Mouse (Mus musculus) layer of hippocampus, adult 9-10 months (tissue): ENCODE measurements around the gene Evc2.

Source experiments
- DNase-seq: peaks from one replicate; pipeline ENCODE4 v3.0.0; 2022; ENCODE audit warnings: low spot score

Gene Evc2

DNA sequence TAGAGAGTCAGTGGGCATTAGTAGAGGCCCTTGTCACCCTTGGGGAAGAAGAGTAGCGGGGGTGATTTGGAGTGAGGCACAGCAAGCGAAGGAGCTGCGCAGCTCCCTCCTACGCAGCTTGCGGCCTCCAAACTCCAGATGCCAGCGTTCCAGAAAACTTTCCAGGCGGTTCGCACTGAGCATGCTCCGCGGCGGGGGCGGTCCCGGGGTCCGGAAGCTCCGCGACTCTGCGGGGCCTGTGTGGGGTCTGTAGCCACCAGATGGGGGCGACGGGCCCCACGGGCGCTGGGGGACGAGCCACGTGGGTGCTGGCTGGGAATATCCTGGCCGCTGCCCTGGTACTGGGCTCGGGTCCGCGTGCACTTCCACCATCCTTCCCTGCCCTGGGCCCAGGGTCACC lies at the start of gene Evc2:
Gene Evc2 (plus strand): TSS at position 212 of the 400 bp plus-strand sequence.
- peak; percentile 17 for DNase-seq

DNA sequence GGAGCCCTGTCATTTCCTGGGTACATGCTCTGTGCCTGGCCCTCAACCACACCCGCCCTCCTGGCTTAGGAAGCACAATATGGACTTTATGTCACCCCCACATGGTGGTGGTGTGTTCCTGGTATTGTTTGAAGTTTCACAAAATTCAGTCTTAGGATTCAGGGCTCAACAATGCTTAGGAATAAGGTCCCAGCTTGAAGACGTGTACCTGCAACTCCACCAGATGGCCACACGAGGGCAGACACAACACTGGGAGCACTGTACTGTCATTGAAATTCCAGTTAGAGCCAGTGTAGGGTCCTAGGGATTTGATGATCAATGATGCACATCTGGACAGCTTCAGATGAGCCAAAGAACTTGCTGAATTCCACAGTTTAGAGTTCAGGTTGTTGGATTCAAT lies 49.1 kb upstream of the Evc2 start:
- peak; percentile 54 for DNase-seq

DNA sequence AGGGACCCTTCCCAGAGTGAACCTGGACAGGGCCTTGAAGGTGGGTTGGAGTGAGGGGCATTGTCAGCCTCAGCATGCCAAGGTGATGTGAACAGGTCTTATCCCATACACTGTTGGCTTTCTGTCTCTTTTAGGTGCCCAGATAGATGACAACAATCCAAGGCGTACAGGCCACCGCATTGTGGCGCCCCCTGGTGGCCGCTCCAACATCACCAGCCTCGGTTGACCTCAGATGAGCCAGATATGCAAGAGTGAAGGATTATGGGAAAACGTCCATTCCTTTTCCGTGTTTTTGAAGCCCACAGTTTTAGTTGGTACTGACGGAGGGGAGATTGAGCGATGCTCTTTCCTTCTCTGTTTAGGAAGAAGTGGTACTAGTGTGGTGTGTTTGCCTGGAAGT lies 47.3 kb upstream of the Evc2 start:
- DNase-seq: no peak

DNA sequence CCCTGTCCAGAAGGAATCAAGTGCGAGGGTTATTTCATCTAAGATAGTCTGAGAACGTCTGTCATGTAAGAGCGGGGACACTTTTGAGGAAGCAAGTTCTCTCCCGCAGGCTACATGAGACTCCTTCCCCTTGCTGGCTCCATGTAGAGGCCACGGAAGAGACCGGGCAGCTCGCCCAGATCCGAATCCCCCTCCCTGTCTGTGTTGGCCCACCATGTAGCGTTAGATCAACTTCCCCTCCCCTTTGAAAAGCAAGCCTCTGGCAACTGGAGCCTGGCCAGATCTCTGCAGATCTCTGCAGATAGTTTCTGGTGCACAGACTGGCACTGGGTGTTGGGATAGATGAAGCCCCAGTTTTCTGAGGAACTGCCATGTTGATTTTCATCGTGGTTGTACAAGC lies 41.6 kb upstream of the Evc2 start:
- no peak for DNase-seq

DNA sequence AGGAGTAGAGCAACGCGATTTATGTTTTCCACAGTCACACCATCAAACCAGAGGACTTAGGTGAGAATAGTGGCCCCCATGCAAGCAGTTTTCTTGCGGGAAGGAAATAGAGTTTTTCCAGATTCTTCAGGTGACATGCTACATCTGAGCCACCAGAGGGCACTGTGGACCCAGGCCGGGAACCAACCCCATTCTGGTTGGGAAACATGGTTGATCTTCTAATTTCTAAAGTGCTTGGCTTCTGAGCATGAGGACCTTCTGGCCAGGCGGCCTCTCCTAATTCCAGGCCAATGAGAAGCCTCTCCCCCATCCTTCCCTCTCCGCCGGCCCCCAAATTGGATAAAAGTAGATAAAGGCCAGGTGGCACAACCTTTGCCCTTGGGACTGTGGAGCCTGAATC lies 39.9 kb upstream of the Evc2 start:
- DNase-seq: no peak

DNA sequence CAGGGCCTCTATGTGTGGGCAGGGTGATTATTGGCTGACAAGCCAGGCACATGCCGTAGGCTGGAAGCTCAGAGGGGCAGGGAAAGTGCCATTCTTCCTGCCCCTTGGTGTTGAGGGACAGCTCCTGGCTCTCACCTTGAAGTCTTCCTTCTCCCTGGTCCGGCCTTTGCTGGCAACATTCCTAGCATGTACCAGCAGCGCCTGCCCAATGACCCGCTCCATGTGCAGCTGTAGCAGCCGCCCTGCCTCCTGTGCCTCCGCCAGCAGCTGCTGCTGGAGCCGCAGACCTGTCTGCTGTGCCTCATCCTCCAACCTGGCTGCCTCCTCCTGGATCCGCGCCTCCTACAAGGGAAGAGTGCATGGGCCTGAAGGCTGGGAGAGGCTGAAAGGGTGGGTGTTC lies 28.3 kb upstream of the Evc2 start:
- no peak for DNase-seq

DNA sequence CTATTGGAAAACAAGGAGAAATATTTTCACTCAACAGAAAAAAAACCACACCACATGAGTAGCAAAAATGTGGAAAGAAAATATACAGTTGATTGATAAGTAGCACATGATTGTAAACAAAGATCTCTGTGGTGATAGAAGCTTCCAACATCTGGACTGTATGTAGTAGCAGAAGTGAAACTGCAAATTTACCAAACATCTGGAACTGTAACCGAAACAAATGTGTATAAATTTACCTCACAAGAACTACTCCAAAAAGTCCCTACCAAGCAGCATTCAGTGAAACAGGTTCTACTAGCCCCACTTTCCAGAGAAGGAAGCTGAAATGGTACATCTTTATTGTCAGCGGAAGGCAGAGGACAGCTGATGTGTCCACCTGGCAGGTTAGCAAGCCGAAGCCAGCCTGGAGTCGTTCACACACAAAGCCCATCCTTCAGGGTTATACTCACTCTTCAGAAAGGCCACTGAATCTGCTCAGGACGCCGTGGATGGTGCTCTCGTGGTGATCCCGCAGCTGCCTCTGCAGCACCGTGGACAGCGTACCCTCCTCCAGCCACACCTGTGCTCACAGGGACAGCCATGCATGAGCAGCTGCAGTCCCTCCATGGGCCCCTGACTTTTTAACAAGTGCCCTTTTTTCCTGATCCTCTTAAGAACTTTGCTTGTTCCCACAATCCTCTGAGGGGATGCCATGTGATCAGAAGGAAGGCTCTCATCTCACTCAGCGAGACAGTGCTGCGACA lies 25.1 kb upstream of the Evc2 start:
- DNase-seq: no peak

DNA sequence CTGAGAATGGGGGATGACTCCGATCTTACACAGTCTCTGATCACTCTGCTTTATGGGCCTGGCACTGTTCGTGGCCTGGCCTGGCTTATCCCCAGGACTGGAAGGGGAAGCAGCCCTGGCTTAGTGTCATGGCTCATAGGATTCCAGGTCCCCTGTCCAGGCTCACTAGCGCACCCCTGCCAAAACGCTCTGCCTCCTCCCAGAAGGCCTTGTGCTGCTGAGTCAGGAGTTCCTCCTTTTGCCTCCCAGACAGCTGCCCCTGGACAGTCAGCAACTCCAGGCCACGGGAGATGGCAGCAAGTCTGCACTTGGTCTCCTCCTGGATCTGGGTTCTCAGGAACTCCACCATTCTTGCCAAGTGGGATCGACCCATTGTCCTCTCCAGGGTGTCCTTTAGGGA lies 19.6 kb upstream of the Evc2 start:
- DNase-seq: no peak

DNA sequence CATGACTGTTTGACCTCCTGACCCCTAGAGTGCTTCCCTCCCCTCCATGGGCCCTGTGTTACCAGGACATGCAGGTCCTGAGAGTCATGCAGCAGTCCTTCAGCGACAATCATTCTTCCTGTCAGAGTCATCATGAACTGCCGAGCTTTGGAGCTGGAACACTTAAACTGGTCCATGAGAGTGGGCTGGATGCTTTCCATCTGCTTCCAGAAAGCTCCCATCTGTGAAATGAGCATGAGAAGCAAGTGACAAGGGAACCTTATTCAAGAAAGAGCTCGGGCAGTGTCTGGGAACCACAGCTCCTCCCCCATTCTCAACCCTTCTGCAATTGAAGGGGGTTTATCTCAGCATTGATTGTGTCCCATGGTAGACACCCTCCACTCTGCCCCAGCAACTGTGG lies 18.1 kb upstream of the Evc2 start:
- peak; percentile 25 for DNase-seq

DNA sequence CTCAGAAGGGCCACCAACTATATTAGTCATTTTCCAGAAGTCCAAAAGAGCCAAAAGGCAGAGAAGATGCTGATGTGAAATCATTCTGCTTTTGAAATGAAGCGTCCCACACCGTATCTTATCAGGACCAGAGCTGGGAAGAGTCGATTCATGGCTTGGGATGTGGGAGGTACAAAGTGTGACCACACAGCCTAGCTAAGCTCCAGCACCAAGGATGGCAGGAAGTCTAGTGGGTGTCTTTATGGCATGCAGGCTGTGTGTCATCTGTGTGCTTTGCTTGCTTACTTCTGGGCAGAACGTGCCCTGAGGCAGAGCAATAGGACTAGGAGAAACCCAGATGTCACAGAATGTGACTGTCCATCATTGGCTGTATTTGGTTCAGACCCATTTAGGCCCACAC lies 17.5 kb upstream of the Evc2 start:
- DNase-seq: no peak

DNA sequence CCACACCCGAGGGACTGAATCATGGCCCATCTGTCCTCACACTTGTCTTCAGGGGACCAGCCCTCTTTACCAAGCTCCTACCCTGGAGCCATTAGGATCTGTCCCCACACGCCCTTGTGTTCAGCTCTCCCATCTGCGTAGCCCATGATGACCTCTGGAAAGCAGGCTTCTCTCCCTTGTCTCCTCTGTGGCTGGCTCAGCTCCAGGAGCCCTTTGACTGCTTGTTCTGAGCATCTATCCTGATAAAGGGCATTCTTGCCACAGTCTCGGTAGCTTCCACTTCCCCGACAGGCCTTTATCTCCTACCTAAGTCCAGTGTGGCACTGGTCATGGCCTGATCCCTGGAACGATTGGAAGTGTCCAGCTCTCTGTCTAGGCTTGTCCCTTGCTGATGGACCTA lies 11.6 kb upstream of the Evc2 start:
- DNase-seq: no peak

DNA sequence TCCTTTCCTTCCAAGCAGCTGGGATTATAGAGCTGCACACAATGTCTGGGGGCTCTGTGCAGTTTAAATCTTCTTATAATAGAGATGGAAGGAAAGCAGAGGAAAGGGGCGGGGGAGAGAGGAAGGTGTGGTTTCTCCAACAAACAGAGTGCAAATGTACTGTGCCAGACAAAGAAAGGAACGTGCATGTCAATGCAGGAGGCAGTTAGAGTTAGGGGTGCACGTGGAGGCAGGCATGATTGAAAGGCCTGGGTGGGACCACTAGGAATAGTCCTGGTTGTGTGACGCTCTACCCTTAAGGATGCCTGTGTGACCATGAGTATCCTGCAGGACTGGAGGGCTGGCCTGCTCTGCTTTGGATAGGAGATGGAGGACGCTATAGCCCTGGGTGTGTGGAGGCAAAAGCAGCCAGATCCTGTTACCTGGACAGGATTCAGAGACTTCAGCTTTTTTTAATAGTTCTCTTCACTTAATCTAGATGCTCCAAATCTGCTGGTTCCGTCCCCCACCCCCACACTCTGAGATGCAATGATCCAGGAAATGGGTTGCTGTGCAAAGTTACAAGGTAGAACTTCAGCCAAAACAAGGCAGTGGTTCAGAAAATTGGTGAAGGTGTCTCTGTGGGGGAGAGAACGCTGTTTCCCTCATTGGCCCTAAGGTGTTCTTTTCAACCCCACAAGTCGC lies 7.7 kb upstream of the Evc2 start:
- no peak for DNase-seq

DNA sequence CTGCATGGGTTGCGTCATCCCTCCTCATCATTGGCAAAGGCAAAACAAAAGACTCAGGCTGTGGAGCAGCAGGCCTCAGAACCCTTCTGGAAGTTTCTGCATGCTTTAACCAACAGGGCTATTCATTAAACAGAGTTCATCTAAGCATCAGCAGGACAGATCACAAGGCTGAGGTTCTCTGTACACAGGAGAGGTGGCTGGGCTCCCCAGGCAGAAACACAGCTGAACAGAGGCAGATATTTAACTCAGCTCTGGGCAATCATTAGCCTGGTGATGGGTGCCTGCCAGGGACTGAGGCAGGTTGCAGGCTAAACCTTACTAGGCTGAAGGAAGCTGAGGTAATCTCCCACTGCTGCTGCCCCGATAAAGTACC lies 7.2 kb upstream of the Evc2 start:
- no peak for DNase-seq

DNA sequence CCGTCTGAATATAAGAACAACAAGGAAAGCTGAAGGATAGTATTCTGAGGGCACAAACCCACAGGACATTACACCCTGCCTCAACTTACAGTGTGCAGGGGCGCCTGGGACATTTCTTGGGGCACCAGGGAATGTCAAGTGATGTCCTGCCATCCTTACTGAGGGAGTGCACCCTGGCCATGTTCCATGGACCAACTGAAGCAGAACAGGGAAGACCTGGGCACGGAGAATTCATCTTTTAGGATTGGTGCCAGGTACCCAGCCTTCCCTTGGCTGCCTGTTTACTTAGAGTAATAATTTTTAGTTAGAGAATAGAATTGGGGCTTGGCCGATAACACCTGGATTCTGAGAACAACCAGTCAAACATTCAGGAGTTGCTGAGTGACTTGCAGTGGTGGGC lies 6.2 kb upstream of the Evc2 start:
- DNase-seq: no peak

DNA sequence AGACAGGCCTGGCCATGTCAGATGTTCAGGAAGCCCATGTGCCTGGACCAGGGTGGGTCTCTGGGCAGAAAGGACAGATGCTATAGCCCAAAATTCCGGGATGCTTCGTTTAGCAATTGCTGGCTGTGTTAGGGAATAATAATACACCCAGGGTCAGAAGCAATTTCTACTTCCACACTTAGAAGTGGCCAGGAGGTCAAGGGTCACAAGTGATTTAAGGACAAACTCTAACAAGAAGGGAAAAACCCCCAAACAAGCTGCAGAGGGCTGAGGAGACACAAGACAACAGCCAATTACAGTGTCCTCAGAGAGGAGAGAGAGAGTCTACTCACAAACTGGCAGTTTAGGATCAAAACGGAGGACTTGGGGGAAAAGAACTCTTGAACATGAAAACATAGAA lies 3.2 kb upstream of the Evc2 start:
- no peak for DNase-seq

DNA sequence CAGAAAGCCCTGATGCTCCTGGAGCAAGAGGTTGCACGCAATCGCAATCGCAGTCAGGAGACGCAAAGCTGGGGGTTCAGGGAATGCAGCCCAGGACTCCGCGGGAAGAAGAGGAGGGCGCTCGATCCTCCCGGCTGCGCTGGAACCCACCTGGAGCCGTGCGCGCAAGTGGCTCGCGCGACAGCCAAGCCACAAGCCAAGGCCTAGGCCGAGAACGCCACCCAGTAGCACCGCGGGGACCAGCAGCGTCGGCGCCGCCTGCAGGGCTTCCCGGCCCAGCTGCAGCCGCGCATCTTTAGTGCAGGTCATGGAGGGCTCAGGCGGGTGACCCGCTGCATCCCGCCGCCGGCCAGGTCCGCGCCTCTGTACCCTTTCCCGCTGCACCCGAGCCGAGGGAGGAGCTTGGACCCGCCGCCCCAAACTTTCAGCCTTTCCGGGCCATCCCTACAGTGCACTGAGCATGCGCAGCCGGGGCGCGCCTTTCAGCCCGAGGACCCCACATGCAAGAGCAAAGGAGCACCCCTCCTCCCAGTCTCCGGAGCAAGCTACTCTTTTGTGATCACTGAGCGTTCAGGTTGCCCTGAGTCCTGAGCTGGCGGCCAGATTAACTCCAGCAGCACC lies 1.7 kb upstream of the Evc2 start, which contains the start of gene Evc:
Gene Evc (minus strand): TSS at position 410 of the 621 bp plus-strand sequence.
- no peak for DNase-seq

DNA sequence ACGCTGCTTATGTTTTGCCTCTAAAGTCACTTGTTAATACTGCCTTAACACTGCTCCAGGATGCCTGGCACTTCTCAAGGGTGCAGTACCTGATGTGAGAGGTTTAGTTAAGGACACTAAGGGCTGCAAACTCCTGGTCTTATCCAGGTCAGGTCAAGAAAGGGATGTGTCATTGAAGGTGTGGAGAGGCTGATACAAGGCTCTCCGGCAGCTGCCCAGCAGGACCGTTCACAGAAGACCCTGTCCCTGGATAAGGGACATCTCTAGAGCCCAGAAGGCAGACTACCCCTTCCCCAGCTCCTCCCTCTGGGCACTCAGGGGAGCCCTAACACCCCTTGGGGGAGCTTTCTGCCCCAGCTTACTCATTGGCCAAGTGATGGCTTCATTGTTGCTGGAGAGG lies 603 bp upstream of the Evc2 start:
- no peak for DNase-seq

DNA sequence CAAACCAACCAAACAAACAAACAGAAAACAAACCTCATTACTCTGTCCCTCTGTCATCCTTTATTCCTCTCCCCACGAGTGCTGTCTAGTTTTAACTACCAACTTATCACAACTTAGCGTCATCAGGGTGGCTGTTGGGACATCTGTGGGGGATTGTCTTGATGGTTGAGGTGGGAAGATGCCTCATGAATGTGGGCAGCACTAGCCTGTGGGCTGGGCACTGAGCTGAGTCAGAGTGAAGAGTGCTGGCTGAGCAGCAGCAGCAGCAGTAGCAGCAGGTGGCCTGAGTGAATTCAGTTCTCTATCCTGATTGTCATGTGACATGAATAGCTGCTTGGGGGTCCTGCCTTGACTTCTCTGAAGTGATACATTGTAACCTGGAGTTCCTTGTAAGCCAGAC lies 5.7 kb downstream of the Evc2 start:
- DNase-seq: no peak

DNA sequence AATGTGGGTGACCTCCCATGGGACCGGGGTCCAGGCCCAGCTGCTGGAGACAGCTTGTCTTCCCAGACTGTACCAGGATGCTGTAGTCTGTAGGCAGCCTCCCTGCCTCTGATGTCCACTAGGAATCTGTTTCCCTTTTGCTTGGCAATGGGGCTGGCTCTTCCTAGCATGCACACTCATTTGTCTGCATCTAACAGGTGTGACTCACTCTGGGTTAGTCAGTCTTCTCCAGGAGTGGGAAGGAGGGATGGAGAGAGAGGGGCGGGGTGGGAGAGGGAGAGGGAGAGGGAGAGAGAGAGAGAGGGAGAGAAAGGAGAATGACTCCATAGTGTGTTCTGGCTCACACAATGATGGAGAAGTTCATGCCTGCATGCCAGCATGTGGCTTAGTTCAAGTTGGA lies 13.5 kb downstream of the Evc2 start:
- DNase-seq: no peak

DNA sequence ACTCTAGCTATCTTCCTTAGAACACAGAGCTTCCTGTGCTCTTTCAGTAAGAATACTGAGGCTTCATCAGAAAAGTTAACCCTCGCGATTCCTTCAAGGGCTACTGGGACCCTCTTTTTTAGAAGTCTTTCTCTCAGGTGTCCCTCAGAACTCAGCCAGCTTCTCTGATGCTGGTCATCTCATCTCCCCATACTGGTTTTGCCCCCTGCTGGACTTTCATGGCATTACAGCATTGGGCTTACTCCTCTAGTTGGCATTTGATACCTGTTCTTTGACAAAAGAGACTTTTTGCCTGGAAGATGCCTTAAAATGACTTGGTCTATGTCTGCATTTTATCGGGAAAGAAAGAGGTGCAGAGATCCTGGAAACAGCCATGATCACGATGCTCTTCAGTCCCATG lies 16.1 kb downstream of the Evc2 start:
- no peak for DNase-seq

DNA sequence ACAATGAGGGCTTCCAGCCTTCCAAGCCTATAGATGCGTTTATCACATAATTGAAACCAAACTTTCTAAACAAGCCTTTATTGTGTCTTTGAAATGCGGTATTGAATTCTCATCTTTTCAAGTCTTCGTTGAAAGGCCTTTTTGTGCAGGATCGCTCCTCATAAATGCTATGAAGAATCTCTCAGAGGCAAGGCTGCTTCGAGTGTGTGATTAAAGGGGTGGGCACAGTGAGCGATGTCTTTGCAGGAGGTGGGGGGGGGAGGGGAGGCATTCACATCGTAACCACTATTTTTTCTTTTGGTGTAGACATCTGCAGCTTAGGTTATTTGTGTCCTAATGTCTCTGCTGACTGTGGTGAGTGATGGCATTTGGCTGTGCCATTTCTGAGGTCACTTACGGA lies 17.7 kb downstream of the Evc2 start:
- DNase-seq: no peak

DNA sequence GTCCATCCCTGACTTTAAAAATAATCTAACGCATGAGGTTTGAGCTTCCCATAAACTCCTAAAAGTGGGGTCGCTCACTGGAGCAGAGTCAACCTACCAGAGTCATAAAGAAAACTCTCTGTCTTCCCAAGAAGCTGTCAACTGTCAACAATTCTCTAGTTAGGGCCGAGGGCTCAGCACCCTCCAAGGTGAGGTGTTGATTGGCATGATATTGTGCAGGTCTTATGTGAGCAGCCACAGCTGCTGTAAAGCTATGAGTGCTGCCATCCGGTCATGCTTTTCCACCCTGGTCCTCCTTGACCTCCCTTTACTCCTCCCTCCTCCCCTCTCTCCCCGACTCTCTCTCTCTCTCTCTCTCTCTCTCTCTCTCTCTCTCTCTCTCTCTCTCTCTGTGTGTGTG lies 24.3 kb downstream of the Evc2 start:
- DNase-seq: no peak

DNA sequence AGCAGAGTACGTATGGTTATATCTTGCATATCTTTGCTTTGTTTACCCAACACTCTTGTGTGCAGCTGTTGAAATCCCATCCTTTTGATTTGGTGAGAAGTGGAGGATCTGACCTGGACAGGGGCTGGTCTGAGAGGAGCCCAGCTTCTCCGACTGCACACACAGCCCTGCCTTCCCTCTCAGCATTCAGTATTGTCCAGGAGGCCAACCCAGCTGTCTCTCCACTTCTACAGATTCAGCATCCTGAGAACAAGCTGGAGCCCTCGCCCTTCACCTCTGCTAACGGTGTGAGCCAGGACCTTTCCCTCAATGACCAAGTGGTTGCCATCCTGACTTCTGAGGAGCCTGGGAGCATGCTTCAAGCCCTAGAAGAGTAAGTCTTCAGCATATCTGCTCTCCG lies 25.0 kb downstream of the Evc2 start:
- DNase-seq: no peak

DNA sequence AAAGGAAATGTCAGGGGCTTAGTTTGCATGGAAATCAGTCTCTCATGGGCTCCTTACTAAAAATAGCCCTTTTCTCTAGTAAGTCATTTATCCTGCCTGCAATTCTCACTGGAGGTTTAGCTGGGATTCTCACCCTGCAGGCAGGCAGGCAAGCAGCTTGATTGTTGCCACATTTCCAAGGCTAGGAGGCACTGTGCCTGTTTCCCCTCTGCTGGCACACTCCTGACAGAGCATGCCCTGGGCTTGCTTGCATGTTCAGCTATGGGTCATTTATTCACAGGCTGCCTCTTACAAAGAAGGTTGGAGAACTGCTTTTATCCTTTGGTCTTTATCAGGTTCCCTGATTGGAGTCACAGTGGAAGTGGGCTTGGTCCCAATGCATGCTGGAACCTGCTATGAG lies 27.5 kb downstream of the Evc2 start:
- no peak for DNase-seq
